Mouse (Mus musculus) cerebellum, adult 8-10 months (tissue): Measurements from ENCODE around the gene 1700023F06Rik.

ENCODE experiments used
- DNase-seq: peaks from one replicate; pipeline ENCODE4 v3.0.0; 2022

Gene 1700023F06Rik

DNA sequence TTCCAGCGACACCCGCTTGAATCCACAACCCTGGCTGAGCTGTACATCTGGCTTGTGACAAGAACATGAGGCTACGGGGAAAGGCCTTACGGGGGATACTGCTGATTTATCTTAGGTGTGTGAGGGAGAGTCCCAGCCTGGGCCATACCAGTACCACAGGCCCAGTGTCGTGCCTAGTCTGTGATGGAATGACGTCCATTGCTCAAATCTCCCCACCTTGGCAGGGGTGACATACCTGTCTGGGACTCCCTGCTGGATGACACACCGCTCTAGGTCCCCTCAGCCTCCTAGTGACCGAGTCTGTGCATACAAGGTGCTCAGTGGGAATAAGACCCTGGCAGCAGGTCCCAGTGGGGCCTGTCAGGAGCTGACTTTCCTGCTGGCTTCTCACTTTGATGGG is 29.6 kb downstream of the 1700023F06Rik start:
- DNase-seq, result no peak

DNA sequence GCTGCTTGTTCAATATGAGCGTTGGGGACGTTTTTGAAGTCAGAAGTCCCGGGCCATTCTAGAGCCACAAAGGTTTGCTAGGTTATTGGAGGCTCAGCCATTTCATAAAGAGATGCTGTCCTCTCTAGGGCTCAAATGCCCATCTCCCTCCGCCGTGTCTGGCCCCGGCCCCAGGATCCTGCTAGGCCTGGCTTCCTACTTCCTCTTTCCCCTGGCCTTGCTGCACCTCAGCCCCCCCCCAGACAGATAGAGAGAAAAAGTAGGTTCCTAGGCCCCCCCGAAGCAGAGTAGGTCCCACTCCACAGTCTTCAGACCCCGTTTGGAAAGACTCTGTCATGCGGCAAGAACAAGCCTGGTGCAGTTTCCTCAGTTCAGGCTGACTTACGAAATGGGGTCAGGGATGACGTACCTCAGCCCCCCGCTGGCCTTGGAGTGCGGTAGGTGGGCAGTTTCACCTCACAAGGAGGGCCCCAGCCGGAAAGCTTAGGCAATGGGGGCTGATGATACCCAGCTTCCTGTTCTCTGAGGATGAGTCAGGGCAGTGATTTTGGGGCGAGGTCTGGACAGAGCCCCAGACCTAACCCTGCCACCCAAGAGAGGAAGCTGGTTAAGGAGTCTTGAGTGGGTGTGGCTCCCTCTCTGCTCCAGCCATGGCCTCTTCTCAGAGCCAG is 30.4 kb downstream of the 1700023F06Rik start:
- DNase-seq, result no peak

DNA sequence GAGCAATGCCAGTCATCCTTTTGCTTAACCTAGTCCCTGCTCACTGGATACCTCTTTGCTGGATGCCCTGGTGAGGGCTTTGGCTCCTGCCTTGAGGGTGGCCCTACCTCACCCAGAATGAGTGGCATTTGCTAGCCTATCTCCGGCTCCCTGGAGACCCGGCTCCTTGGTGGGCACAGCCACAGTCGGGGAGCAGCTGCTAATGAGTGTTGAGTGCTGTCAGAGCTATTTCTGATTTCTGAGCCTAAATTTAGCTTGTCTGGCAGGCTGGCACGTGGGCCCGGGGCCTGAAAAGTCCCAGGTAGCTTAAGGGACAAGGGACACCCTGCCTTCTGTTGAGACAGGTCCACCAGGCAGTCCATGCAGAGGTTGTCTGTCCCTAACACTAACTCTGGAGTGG is 31.1 kb downstream of the 1700023F06Rik start:
- DNase-seq, result no peak

DNA sequence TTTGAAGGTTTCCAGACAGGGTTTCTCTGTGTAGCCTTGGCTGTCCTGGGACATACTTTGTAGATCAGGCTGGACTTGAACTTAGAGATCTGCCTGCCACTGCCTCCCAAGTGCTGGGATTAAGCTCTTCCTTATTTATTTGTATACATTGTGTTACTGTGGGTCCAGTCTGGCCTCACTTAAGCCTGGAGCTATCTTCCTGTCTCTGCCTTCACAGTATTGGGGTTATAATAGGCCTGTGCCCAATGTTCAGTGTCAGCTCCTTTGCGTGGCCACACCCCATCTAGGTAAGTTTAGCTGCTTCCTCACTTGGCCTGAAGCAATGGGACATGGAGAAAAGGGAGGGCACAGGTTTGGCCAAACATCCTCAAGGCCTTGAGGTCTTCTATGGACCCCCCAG is 31.8 kb downstream of the 1700023F06Rik start:
- no peak for DNase-seq

DNA sequence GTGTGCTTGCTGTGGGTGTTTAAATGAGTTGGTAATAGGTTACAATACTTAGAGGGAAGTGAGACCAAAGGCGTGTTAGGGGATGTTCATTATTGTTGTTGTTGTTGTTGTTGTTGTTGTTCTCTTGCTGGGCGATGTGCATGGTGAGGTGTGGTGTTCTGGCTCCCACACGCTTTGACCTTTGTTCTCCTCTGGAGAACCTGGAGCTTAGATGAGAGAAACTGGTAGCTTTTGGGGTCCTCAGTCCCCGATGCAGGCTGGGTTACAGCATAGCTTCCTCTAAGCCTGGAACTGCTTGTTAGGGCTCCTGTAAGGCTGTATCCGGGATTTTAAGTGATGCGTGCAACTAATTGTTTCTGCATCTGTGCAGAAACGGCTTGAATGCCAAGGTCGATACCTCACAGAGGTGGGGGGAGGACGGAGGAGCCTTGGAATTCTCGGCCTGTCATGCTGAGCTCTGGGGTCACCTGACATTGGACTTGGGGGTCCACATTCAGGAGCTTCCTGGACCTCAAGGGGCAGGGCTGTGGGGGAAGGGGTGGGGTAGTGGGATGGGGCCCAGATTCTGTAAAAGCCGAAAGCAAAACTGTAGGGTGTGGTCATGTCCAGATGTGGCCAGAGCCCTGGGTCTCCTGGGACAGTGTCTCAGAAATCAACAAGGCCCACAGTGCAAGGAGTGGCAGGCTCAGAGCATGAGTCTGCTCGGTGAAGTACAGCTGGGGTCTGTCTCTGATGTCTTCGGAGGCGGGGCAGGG is 32.5 kb downstream of the 1700023F06Rik start:
- DNase-seq, result no peak

DNA sequence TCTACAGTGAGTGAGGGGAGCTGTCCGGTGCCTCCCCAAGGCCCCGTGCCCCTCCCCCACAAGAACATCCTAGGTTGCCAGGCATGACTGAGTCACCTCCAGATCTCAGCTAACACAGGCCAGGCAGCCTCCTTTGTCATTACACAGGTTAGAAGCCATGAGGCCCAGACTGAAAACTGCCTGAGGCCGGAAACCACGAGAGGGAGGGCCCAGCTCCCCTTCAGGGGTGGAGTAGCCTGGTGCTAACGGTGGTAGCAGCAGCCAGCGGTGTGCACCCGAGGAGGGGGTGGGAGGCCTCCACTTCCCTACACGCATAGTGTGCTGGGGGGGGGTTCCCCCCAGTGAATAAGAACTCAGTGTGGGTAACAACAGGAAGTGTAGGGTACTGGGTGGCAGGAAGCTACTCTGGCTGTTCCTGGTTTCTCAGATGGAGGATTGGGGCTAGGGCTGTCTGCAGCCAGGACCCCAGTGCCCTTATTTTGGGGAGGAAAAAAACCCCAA is 33.4 kb downstream of the 1700023F06Rik start:
- DNase-seq, result no peak

DNA sequence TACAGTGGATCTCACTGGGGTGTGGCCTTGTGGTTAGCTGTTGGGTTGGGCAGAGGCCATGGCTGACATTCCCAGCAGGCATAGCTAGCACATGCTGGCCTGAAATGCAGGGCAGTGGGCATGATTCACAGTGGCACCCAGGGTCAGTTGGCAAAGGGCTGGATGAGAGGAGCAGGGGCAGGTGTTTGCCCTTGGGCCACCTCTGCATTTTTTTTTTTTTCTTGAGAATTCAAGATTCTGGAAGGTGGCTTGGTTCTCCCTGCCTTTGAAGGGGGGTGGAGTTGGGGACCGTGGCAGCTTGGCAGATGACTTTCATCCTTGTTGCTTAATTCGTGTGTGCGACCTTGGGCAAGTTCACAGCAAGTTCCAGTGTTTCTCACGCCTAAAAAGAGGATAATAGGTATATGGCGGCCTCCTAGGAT is 33.9 kb downstream of the 1700023F06Rik start:
- DNase-seq, result no peak

DNA sequence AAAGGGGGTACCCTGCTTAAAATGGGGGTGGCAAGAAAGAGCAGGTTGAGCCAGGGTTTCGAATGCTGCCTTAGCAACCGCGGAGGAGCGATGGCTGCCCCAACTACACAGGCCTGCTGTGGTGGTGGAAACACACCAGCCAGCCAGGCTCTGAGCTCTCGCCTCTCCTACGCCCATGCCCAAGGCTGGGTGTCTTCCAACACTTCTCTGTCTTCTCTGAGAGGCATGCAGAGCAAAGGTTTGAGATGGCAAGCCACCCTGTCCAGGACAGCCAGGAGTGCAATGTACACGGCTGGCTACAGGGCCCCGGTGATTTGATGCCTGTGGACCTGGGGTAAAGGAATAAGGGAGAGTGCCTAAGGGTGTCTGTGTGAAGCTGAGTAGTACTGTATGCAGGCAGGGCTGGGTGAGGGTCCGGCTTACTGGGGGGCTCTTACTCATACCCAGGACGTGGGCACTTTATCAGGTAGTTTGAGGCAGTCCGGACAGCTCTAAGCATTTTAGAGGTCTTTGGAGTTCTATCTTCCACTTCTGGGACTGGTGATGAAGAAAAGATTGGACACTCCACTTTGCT is 34.5 kb downstream of the 1700023F06Rik start:
- DNase-seq, result no peak

DNA sequence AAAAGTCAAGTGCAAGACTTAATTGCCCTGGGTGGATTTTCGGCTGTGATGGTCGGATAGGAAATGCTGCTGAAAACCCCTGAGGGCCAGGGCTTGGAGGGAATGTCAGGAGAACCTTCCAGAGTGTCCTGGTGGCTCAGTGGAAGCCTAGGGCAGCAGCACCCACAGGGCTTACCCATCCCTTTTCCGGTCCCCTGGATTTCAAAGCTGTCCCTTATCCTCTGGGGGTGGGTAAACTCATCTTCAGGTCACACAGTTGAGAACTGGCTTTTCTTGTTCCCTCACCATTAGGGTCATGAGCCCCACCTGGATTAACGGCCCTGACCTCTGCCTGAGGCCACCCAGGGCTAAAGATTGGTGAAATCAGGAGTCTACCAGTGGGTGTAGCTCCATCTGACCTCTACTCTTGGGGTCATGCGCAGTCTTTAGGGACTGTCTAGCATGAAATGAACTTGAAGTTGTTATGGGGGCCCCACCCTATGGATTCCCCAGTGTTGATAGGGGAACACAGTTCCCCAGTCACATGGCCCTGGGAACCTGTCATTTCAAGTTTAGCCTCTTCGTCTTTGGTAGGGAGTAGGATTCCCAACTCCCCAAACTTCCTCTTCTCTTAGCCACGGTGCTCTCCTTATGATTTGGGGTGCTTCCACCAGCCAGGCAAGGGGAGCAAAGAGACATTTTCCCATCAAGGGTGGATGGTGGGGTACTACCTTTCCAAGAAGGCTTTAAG is 35.2 kb downstream of the 1700023F06Rik start:
- DNase-seq, result no peak

DNA sequence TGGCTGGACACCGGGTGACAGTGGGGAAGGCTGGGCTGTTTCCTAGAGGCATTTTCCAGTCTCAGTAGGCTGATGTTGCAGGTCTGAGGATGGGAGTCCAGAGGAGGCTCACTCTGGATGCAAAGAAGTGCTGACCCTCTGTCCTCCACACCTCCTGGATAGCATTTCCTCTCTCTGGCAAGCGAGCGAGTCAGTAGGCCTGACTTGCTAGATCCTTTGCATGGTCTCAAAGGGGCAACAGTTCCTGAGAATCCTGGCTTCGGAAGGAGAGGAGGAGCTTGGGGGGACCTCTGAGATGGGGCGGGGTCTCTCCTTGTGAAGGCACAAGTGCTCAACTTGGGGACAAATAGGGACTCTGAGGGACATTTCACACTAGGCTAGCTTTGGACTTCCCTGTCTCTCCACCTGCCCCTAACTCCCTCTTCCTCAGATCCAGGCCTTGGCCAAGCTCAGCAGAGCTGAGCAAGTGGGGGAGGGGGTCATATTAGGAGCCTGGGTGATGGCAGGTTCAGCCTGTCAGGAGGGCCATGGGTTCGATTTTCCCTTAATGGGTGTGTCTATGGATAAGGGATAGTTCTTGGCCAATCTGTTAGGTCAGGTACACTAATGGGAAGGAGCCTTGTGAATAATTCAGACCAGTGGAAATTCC is 35.8 kb downstream of the 1700023F06Rik start:
- DNase-seq, result no peak

DNA sequence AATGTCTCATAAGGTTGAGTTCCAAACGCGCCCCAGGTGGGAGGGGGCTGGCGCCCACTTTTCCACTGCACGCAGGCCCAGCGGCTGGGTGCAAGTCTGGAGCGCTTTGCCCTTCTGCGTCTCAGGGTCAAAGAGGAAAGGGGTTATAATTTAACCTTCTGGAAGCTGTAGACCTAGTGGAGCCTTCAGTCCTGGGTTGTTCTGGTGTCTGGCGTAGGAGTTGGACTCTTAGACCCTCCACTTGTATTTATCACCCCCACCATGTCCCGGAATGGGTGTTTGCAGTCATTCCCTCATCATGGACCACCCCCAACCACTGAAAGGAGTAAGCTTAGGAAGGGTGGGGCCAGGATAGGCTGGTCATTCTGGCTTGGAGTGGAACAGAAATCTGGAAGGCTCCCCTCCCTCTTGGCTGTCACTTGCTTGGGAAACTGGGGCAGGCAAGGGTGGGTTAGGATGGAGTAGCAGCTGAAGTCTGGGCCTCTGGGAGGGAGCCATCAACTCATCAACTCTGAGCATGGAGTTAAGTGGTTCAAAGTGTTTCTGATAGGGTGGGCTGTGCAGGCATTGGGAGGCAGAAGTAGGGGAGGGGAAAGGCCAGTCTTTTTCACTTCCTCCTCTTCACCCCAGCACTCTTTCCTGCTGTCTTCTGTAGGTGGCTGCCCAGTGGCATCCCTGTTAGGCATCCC is 36.5 kb downstream of the 1700023F06Rik start:
- no peak for DNase-seq

DNA sequence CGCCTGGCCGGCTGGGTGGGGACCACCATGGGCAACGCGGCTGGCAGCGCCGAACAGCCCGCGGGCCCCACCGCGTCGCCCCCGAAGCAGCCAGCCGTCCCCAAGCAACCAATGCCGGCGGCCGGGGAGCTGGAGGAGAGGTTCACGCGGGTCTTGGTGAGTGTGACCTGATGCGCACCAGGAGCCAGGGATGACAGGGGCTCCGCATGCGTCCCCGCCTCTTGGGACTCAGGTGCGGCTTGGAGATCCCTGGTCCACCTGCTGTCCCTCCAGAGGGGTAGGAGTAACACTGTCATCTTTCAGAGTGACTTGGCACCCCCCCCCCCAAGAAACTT is 37.1 kb downstream of the 1700023F06Rik start:
- DNase-seq, result no peak

DNA sequence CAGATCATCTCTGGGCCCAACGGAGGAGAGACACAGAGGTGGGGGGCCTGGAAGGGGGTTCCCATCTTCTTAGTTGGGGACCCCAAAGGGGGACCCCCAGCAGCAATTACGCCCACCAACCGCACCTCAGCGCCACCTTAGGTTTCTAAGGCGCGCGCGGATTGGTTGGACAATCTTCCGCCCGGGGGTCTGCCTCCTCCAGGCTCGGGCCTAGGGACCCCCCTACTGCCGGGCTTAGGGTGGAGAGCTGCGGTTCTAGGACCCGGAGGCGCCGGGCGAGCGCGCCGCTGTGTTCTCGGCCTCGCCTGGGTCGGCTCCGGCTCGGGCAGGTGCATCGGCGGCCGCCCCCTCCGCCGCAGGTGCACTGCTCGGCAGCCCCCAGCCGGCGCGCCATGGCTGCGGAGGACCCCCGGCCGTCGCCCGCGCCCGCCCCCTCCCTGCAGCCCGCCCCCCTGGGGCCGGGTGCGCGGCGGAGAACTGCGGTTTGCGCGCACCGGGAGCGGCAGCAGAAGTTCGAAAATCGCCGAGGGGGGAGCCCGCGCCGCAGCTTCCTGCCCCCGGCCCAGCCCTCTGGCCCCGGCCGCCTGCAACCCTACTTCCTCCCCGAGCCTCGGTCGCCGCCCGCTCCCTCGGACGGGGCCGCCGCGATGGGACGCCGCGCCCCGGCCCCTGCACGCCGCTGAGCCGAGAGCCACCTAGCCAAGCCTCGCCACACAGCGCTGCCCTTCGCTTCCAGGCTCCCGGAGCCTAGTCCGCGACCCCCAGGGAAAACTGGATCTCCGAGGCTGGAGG is 37.7 kb downstream of the 1700023F06Rik start, which contains the start of gene Fmnl1:
Gene Fmnl1 (plus strand): TSS at position 614 of the 792 bp plus-strand sequence.
- no peak for DNase-seq

DNA sequence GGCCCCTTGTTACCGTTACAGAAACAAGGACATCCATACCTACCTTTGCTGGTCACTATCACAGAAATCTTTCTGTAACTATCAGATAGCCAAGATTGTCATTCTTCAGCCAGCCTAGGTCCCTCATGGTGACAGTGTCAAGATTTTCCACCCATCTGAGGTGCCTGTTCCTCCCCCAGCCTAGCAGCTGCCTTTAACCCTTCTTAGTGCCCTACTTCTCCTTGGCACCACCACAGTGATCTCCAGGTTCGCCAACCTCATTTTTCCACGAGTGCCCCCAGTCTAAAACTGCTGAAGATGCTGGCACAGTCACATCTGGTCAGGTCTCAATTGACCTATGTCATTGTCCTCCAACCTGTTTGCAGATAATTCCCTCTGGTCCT is 38.3 kb downstream of the 1700023F06Rik start:
- DNase-seq, result no peak

DNA sequence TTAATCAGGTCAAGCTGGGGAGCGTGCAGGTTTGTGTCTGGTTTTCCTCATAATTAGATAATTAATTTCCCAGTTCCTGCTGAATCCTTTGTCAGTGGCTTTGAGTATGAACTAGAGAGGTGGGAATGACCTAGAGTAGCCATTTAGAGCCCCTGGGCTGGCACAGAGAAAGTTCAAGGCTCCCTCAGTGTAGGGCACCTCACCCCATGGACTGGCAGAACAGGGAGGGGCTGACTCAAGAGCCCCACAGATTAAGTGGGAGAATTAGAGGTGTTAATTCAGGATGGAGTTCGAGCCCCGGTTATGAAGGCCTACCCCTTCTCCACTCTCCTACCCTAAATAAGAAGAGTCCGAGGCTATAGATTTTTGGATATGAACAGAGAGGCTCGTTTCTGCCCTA is 38.7 kb downstream of the 1700023F06Rik start:
- no peak for DNase-seq

DNA sequence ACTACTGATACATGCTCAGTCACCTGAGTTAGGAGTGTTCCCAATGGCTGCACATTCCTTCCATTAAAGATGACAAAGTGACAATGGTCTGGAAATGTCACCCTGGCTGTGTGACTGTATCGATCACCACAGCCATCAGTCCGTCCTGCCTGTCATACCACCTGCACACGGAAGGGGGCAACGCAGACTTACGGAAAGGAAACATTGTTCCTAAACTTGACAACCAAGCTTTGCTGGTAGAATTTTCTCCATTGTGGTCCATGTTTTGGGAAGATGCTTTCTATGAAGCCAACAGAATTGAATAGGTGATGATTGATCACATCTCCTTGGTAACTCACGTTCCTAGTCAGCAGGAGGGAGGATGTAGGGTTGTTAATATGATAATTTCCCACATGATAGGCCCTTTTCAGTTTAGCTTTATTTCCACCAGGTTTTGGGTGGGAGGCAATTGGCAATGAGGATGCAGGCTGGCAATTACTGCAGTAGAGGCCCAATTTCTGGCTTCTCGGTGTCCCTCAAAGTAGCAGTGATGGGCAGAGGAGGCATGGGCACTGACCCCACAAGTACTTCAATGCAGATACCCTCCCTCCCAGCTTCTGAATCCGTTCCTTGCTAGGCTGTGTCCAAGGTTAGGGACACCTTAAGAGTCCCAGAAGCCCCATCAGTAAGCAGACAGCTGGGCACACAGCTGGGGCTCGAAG is 39.5 kb downstream of the 1700023F06Rik start:
- DNase-seq, result peak; percentile 81

DNA sequence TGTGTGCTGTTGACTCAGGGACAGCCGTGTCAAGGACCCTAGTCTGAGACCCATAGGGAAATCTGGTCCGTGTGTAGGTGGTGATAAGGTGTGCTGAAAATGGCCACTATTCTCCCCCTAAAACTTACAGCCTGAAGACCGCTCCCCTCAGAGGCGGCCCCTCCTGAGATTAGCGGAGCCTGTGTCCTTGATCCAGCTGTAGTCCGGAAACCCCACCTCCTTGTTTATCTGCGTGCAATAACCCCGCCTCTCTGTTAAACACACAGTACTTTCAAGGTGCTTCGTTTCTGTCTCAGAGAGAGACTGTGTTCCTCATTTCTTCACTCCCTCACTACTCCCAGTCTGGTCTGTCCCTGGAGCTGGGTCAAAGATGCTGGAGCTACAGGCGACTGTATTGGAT is 44.0 kb downstream of the 1700023F06Rik start:
- no peak for DNase-seq

DNA sequence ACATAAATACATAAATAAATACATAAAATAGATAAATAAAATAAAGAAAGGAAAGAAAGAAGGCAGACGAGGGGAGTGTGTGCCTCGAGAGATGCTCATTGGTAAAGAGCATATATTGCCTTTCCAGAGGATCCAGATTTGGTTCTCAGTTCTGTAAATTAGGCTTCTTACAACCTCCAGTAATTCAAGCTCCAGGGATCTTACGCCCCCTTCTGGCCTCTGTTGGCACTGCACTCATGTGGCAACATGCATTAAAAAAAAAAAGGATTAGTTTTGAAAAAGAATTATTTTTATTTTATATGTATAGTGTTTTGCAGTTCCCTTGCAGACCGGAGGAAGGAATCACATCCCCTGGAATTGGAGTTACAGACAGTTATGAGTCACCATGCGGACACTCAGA is 46.2 kb downstream of the 1700023F06Rik start:
- DNase-seq, result no peak

DNA sequence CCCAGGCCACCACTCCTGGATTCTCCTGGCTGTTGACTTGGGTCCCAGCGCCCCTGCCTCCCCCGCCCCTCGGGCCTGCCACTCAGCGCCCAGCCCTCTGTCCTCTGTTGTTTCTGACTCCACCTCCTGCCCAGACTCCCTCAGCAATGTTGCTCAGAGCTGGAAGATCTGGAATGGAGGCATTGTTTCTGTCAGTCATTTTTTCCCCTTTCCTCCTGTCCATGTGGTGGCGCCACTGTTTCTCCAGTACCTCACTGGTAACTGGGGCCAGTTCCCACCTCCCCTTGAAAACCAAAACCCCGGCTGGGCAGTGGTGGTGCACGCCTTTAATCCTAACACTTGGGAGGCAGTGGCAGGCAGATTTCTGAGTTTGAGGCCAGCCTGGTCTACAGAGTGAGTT is 46.9 kb downstream of the 1700023F06Rik start:
- no peak for DNase-seq

DNA sequence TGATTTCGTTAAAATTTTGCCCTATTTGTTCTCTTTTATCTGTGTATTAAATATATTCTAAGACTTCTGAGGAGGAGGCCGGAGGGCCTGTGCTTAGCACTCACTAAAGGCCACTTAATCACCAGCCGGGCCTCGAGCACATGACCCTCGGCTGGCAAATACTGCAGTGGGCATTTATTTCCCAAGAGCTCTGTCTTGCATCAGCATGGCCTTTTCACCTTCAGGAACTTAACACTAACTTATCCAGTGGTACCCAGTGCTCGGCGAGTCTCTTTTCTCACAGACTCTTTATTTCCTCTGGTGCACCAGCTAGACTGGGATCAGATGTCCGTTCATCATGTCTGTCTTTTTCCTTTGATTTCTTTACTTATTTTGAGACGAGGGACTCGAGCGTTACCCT is 47.6 kb downstream of the 1700023F06Rik start:
- DNase-seq, result no peak
